Mouse (Mus musculus): ENCODE data around the gene Pgf. TPM values are rescaled to one million over a fixed set of nuclear protein-coding genes. Genes with fewer than 3 reads are reported as not detected.

Gene Pgf
- total RNA-seq, 2 experiments from 2014 or later: 4.5 to 5.5 TPM

DNA sequence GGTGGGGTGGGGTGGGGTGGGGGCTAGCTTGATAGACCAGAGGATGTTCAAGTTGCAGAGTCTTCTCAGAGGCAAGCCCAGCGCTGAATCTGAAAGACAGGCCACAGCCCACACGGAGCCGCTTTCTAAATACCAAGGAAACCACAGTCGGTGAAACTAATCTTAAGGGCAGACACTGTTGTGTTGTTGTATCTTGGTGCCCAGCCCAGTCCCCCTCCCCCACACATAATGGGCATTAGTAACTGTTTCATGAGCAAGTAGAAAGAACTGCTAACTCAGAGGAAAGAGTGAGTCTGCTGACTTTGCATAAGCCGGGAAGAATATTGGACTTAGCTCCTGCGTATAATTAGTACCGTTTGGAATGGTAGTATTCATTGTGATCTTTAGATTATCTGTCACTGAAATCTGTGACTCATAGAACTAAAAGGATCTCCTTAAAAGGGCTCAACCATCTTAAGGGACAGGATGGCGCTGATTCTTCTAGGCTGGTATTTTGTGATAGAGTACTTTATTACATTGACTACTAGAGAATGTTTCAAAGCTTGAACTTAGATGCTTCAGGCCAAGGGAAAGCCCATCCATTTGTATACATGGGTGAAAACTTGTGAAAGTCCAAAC is 50.5 kb downstream of the Pgf start:
- no peak for DNase-seq (ENCODE audit: low spot score in 2 of 2)

DNA sequence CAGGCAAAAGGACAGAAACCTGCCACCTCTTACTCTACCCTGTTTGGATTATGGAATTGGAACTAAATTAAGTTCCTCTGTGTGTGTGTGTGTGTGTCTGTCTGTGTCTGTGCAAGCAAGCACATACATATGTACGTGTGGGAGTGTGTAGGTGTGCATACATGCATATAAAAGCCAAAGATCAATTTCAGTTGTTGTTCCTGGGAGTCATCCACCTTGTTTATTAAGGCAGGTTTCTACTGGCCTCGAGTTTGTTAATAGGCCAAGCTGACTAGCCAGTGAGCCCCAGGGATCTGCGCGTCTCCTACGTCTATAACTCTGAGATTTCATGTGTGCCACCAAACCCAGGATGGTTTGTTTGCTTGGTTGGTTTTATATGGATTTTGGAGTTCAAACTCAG is 52.8 kb downstream of the Pgf start:
- DNase-seq (ENCODE audit: low spot score in 2 of 2): no peak

DNA sequence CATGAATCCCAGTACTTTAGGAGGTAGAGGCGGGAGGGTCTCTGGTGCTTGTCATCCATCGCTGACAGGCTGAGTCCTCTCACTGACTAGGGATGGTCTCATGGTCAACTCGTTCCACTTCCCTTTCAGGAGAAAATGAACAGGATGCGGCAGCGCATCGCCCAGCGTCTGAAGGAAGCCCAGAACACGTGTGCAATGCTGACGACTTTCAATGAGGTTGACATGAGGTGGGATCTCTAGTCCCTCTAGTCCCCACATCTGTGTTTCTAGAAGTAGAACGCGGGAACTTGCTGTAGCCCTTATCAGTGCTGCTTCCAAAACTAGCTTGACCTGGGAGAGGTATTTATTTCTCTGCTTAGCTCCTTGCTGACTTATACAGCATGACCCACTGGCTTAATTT is 53.9 kb downstream of the Pgf start:
- no peak for DNase-seq (ENCODE audit: low spot score in 2 of 2)

DNA sequence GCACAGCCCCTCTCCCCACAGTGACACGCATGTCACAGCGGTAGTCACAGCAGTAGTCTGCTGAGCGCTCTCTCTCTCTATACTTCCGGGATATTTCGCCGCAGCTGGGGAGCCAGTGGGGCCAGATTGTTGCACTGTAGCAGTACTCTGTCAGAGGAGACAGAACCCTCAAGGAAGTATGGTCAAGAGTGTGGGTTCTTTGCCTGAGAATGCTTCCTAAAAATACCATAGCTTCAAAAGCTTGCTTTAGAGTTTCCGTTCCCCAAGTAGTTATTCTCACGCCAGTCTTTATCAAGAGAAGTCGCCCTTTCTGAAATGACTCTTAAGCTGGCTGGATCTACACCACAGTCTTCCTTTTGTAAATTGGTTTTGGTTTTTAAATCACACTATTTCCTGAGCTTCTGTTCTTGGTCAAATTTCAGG is 54.5 kb downstream of the Pgf start:
- no peak for DNase-seq (ENCODE audit: low spot score in 2 of 2)

DNA sequence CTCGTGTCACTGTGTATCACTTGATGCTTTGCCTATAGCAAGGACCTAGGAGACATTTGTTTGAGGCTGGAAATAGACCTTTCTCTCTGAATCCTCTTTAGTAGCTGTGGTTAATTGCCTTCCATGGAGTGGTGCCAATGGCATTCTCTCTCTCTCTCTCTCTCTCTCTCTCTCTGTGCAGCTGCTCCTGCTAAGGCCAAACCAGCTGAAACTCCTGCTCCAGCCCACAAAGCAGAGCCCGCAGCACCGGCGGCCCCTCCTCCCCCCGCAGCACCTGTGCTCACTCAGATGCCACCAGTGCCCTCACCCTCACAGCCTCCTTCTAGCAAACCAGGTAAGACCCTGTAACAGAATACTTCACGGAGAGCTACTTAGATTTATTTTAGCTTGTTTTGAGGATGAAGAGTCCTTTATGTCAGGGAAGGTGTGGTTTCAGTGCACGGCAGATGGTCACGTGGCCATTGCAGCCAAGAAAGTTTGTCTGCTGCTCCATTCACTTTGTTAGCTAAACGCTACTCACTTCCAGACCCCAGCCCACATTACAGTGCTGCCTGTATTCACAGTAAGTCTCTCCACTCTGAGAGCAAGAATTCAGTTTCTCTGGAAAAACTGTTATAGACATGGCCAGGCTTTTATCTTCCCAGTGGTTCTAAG is 55.7 kb downstream of the Pgf start:
- no peak for DNase-seq (ENCODE audit: low spot score in 2 of 2)

Other genes with a start within 250 kb of the Pgf start
- 10 to 100 TPM; 35.3 to 36.2 TPM for gene Fcf1, start 206.9 kb downstream of the Pgf start, total RNA-seq (2021)
- 100 to 1,000 TPM in 1 of 2 experiments, 10 to 100 TPM in 1; 97.7 to 113 TPM for gene Arel1, start 206.9 kb downstream of the Pgf start, total RNA-seq (2021)
- 100 to 1,000 TPM; 113 to 115 TPM for gene Ylpm1, start 181.5 kb downstream of the Pgf start, total RNA-seq (2021)
- gene Prox2, start 67.0 kb downstream of the Pgf start, total RNA-seq (2021): 1 to 10 TPM; 1.8 to 2.2 TPM
- 100 to 1,000 TPM; 141 to 147 TPM for gene Dlst, start 67.0 kb downstream of the Pgf start, total RNA-seq (2021)
- gene Rps6kl1, start 26.5 kb downstream of the Pgf start, total RNA-seq (2021): 10 to 100 TPM; 36.9 to 38.9 TPM
- 10 to 100 TPM; 56.0 to 72.8 TPM for gene Eif2b2, start 41.7 kb upstream of the Pgf start, total RNA-seq (2021)
- 10 to 100 TPM; 18.4 to 20.5 TPM for gene Mlh3, start 92.8 kb upstream of the Pgf start, total RNA-seq (2021)
- 10 to 100 TPM; 34.4 to 36.0 TPM for gene Acyp1, start 110.6 kb upstream of the Pgf start, total RNA-seq (2021)
- 1 to 10 TPM; 1.1 to 1.4 TPM for gene Zc2hc1c, start 110.8 kb upstream of the Pgf start, total RNA-seq (2021)
- gene Nek9, start 161.6 kb upstream of the Pgf start, total RNA-seq (2021): 10 to 100 TPM; 34.1 to 35.2 TPM
- 100 to 1,000 TPM; 164 to 170 TPM for gene Tmed10, start 197.1 kb upstream of the Pgf start, total RNA-seq (2021)

All from layer of hippocampus, adult 18-20 months (tissue).